Mouse (Mus musculus): ENCODE measurements at regions not wholly inside any gene's neighbourhood (a gene's known extent, or its start where the extent isn't known, plus 50 kb on each side); places are given as distances from the start of the nearest gene placed in this dataset.

GRCm38 (mm10) chr10:11809255-11809654 lies 466.1 kb downstream of the Epm2a start:
- no peak for DNase-seq

- DNase-seq, result no peak
Observed at GRCm38 (mm10) chr10:11822418-11822959, 479.3 kb downstream of the Epm2a start.

- DNase-seq, result no peak
Observed at GRCm38 (mm10) chr10:11841094-11841493, 497.9 kb downstream of the Epm2a start.

- DNase-seq, result no peak
Observed at GRCm38 (mm10) chr10:11841494-11841893, 498.3 kb downstream of the Epm2a start.

GRCm38 (mm10) chr10:11846141-11846540 lies 502.9 kb downstream of the Epm2a start:
- DNase-seq, result no peak

GRCm38 (mm10) chr10:11875145-11876131 lies 532.2 kb downstream of the Epm2a start:
- DNase-seq, result no peak

- DNase-seq, result no peak
Observed at GRCm38 (mm10) chr10:11886237-11886636, 543.0 kb downstream of the Epm2a start.

- DNase-seq, result no peak
Observed at GRCm38 (mm10) chr10:11888953-11889352, 545.7 kb downstream of the Epm2a start.

- no peak for DNase-seq
Observed at GRCm38 (mm10) chr10:11922132-11922531, 578.9 kb downstream of the Epm2a start.

GRCm38 (mm10) chr10:11938164-11938563 lies 595.0 kb downstream of the Epm2a start:
- no peak for DNase-seq

- no peak for DNase-seq
Observed at GRCm38 (mm10) chr10:11942772-11943171, 599.6 kb downstream of the Epm2a start.

GRCm38 (mm10) chr10:11960327-11960922 lies 617.2 kb downstream of the Epm2a start:
- no peak for DNase-seq

- DNase-seq, result no peak
Observed at GRCm38 (mm10) chr10:12004966-12005365, 661.8 kb downstream of the Epm2a start.

- DNase-seq, result no peak
Observed at GRCm38 (mm10) chr10:12005889-12006288, 662.7 kb downstream of the Epm2a start.

- DNase-seq, result no peak
Observed at GRCm38 (mm10) chr10:12017286-12017685, 674.1 kb downstream of the Epm2a start.

GRCm38 (mm10) chr10:12018281-12018680 lies 675.1 kb downstream of the Epm2a start:
- no peak for DNase-seq

GRCm38 (mm10) chr10:12019159-12019779 lies 676.1 kb downstream of the Epm2a start:
- DNase-seq, result no peak

- DNase-seq, result no peak
Observed at GRCm38 (mm10) chr10:12020576-12020975, 677.4 kb downstream of the Epm2a start.

GRCm38 (mm10) chr10:12035159-12035558 lies 692.0 kb downstream of the Epm2a start:
- no peak for DNase-seq

- no peak for DNase-seq
Observed at GRCm38 (mm10) chr10:12045937-12046336, 702.7 kb downstream of the Epm2a start.

- DNase-seq, result no peak
Observed at GRCm38 (mm10) chr10:12059728-12060127, 716.5 kb downstream of the Epm2a start.

- no peak for DNase-seq
Observed at GRCm38 (mm10) chr10:12061069-12061861, 718.1 kb downstream of the Epm2a start.

All from lung, postnatal 14 days (tissue).